Mouse (Mus musculus) liver, adult 2 months (tissue): ENCODE measurements around the gene Ppm1h.

ENCODE experiments used
- CTCF ChIP-seq: fragments of 200-500 bp; IDR thresholded peaks from 2 replicates; pipeline ENCODE4 v1.5.1; 2011; ENCODE audit warnings: low read depth, low read length, control low read depth
- POLR2A ChIP-seq: fragments of 200-500 bp; IDR thresholded peaks from 2 replicates; pipeline ENCODE4 v1.6.1; 2011; ENCODE audit warnings: low read length, control low read depth; ENCODE audit not compliant: insufficient read depth; ENCODE audit errors: extremely low read depth

DNA sequence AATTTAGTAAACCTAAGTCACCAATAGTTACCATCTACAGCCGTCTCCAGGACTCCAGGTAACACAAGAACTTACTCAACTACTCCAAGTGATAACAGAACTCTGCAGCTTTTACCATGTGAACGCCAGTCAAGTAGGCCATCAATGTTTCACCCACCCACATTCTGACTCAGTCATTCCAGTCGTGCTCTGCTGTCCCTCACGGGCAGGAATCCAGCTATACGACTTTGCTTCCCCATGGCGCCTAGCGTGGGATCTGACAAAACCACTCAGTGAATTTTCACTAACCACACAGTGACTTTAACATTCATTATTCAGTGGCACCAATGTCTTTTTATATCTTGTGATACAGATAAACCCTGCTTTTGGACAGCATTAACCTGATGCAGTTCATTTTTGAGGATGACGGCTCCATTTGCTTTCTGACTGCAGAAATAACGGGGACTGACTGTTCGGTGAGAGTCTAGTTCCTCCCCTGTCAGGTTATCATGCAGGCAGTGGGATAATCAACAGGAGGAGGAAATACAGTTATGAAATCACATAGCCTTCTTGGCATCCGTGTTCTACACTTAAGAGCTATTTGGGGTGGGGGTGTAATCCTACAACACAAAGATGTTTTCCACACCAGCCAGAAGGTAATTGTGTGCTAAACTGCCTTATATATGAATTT, 304.5 kb downstream of the Ppm1h start:
- TF ChIP-seq CTCF: no peak
- no peak for TF ChIP-seq POLR2A
